Mouse (Mus musculus) kidney, embryonic 16.5 days (tissue): ENCODE data around the gene Ceacam18. TPM values are rescaled to one million over a fixed set of nuclear protein-coding genes. Genes with fewer than 3 reads are reported as not detected.
"Not testable (repeated sequence)": the region's sequence is repeated elsewhere in the genome, so short reads cannot be mapped to it uniquely, and the experiment has no call there.

ENCODE experiments used
- ATAC-seq: fragments of 200-750 bp; cut with Nextera tagmentation; 2 replicates; pipeline ENCODE4 v1.8.0; 2017; ENCODE audit warnings: moderate TSS enrichment; ENCODE audit not compliant: low FRiP score, low TSS enrichment
- H3K27ac ChIP-seq: fragments of 300-500 bp; sonication (generic); 2 replicates; pipeline ENCODE4 v1.5.1; 2014; ENCODE audit warnings: low read length
- H3K27me3 ChIP-seq: fragments of 300-500 bp; sonication (generic); 2 replicates; pipeline ENCODE4 v1.6.1; 2014; ENCODE audit warnings: low read length, control low read depth, mixed read lengths; ENCODE audit not compliant: insufficient read depth
- H3K36me3 ChIP-seq: fragments of 300-500 bp; sonication (generic); 2 replicates; pipeline ENCODE4 v1.6.1; 2014; ENCODE audit warnings: low read length, control low read depth, mixed read lengths; ENCODE audit not compliant: insufficient read depth
- H3K4me1 ChIP-seq: fragments of 300-500 bp; sonication (generic); 2 replicates; pipeline ENCODE4 v1.6.1; 2014; ENCODE audit warnings: low read length, control low read depth, mixed read lengths; ENCODE audit not compliant: insufficient read depth
- H3K4me2 ChIP-seq: fragments of 300-500 bp; sonication (generic); replicated peaks from 2 replicates; pipeline ENCODE4 v1.6.1; 2014; ENCODE audit warnings: low read depth, low read length
- H3K4me3 ChIP-seq: fragments of 300-500 bp; sonication (generic); 2 replicates; pipeline ENCODE4 v1.5.1; 2014; ENCODE audit warnings: mild to moderate bottlenecking, low read length
- H3K9ac ChIP-seq: fragments of 300-500 bp; sonication (generic); replicated peaks from 2 replicates; pipeline ENCODE4 v1.6.1; 2014; ENCODE audit warnings: low read length
- H3K9me3 ChIP-seq: fragments of 300-500 bp; sonication (generic); 2 replicates; pipeline ENCODE4 v1.6.1; 2016; ENCODE audit warnings: low read length, control low read depth
- WGBS: fragments of 180-500 bp; shearing (Covaris S2); extraction: QIAGEN DNeasy Blood & Tissue Kit; methylation state at CpG from one replicate; pipeline ENCODE4 v1.1.7; 2014; 5-methylcytosine and 5-hydroxymethylcytosine counted together
- polyA plus RNA-seq: library from polyadenylated mRNA; unstranded; fragments of >200 nt; fragmentation: Nextera tagmentation; extraction: Ambion mirVana; gene quantifications from 2 replicates; pipeline ENCODE4 v1.2.1, GENCODE M21; 2015

The Ceacam18 gene
- polyA plus RNA-seq, 1 experiment from 2014 or later, result not detected

GRCm38 (mm10) chr7:43660002-43660401 lies 25.5 kb downstream of the Ceacam18 start, which contains the start of gene Siglece:
TSS of gene Siglece (minus strand) at chr7:43660161.
- Histone ChIP-seq H3K4me3 (no peak within 1 kb of the TSS), H3K9ac (no peak within 1 kb of the TSS), H3K27me3 (no peaks in the 10 kb centered on the region), H3K36me3 (no peaks in the 10 kb centered on the region), H3K9me3 (no peaks in the 10 kb centered on the region), H3K4me2 (no peak within 1 kb of the TSS), H3K27ac (no peak within 1 kb of the TSS), H3K4me1 (no peaks in the 10 kb centered on the region)
- WGBS, result 65% methylated on average over 1 of the region's 1 CpGs
- ATAC-seq, result no peak

DNA sequence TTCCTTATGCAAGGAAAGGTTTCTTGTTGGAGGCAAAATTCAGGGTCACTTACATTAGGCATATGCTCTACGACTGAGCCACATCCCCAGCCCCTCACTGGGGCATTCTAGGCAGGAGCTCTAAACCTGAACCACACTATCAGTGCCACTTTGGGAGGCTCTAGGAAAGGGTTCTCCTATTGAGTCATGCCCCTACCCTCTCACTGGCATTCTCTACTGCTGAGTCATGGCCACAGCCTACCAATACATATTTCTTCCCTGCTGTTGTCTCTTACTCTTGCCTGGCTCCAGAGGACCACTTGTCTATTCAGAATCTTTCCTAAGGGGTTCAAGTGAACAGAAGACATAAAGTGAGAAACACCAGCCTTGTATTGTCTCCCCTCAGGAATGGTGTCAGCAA lies 28.3 kb downstream of the Ceacam18 start:
- Histone ChIP-seq H3K9ac (no peak overlapping the region), H3K4me1 (no peaks in the 10 kb centered on the region), H3K4me3 (no peak overlapping the region), H3K27ac (no peak overlapping the region), H3K4me2 (no peak overlapping the region), H3K9me3 (no peaks in the 10 kb centered on the region), H3K36me3 (no peaks in the 10 kb centered on the region), H3K27me3 (no peaks in the 10 kb centered on the region)
- WGBS, result 91% methylated on average over 1 of the region's 1 CpGs
- ATAC-seq, result no peak

DNA sequence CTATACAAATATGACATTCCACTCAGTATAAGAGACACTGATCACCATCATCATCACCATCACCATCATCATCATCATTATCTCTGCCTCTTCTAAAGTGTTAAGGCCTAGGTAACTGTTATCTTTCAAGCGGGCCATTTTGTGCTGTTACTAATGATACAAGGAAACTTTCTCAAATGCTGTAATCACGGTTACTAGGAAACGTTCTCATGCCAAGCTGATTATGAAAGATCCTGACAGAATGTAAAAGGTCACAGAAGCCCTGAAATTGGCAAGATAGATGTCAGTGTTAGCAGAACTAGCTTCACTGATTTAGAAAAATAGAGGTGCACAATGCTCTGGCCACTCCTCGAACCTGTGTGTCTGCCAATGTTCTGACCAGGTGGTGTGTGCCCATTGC lies 32.7 kb downstream of the Ceacam18 start:
- not testable (repeated sequence) for H3K27me3 ChIP-seq, H3K9ac ChIP-seq, H3K27ac ChIP-seq, H3K4me1 ChIP-seq, H3K4me2 ChIP-seq, ATAC-seq, H3K36me3 ChIP-seq, H3K9me3 ChIP-seq, H3K4me3 ChIP-seq
- WGBS, result 88% methylated on average over 4 of the region's 4 CpGs

DNA sequence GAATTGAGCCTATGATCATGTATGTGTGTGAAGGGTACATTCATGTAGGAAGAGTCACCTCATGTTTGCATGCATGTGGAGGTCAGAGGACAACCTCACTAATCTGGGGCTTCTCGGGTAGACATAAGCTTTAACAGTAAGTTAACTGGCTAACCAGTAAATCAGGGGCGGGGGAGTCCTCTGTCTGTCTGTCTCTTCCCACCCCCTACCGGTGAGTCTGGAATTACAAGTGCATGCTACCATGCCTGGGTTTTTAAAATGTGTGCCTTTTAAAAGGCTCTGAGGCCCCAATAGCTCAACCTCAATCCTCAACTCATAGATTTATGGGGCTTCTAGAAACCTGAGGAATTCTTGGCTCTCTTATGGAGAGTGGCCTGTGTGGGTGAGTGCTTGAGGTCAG lies 34.1 kb downstream of the Ceacam18 start:
- H3K9me3 ChIP-seq, result no peaks in the 10 kb centered on the region

DNA sequence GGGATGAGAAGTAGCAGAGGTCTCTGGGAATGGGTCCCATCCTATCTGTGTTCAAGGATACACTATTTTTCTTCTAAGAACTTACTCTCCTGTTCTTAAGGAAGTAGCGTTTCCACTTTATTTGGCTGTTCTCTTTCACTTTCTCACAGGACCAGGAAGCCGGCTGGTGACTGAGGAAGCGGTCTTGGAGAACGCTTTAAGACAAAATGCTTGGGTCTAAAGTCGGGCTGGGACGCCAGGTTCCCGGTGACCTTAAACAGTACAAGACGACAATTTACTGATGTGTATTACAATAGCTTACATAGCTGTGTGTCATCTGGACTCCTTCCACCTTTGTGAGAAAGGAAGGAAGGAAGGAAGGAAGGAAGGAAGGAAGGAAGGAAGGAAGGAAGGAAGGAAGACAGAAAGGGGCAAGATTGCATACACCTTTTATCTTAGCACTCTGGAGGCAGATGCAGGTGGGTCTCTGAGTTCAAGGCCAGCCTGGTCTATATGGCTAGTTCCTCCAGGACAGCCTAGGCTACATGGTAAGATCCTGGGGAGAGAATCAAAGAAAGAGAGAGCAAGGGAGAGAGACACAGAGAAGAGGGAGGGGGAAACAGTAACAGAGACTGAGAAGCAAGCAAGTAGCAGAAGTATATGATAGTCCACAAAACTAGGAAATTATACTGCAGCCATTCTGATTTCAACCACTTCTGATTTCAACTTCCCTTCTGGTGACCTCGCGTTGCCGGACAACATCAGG lies 36.7 kb downstream of the Ceacam18 start:
- 71% methylated on average over 11 of the region's 11 CpGs for WGBS
- Histone ChIP-seq H3K36me3 (peaks cover 25% of the 10 kb centered on the region), H3K9ac (peak overlapping the region; percentile 61), H3K4me1 (peaks cover 8% of the 10 kb centered on the region), H3K9me3 (0 out of 2 replicates have a peak, but pooled peaks cover under 1% of the 10 kb centered on the region), H3K27ac (no peak overlapping the region), H3K4me2 (peak overlapping the region; percentile 46), H3K4me3 (peak overlapping the region; percentile 67), H3K27me3 (no peaks in the 10 kb centered on the region)
- peak; percentile 50 for ATAC-seq

More for the DNA sequence above, 34.1 kb downstream of the Ceacam18 start:
- Histone ChIP-seq H3K9ac (no peak overlapping the region), H3K27ac (no peak overlapping the region), H3K4me1 (peaks cover 8% of the 10 kb centered on the region), H3K27me3 (no peaks in the 10 kb centered on the region), H3K4me2 (no peak overlapping the region), H3K36me3 (no peaks in the 10 kb centered on the region), H3K4me3 (no peak overlapping the region)
- no peak for ATAC-seq
- 16% methylated on average over 3 of the region's 3 CpGs for WGBS

DNA sequence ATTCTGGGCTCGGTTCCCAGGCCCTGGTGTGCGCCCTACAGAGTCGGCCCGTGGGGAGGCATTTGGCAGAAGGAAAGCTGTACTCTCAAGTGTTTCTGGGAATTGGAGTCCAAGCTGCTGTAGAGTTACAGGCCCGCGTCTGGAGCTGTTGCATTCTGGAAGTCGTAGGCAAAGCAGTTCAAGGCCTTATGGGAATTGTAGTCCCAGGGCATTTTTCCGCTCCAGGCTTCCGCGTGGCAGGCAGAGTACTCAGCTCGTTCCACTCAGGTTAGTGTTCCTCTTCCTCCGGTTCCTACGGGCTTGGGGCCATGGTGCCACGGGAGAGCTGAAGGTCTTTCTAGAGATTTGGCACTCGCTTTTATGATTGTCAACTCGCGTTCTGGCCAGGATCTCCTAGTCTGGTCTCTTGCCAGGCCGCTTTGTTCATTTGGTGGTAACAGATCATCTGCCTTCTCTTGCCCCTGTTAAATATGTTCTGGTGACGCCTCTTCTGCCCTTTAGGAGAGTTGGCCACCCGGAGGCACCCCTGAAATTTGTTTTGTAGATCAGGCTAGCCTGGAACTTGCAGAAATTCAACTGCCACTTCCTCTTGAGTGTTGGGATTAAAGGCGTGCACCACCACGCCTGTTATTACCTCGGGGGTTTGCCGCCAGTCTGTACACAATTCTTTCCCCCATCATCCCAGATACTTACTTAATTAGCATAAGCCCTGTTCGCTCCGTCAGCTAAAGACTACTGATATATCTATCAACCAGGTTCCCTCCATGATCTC lies 37.5 kb downstream of the Ceacam18 start, which contains the start of gene Ctu1:
TSS of gene Ctu1 (plus strand) at position 208 of the 772 bp plus-strand sequence.
- Histone ChIP-seq H3K9ac (peak within 1 kb of the TSS; percentile 76), H3K4me3 (peak within 1 kb of the TSS; percentile 67), H3K27me3 (no peaks in the 10 kb centered on the region), H3K4me1 (peaks cover 8% of the 10 kb centered on the region), H3K9me3 (0 out of 2 replicates have a peak, but pooled peaks cover 5% of the 10 kb centered on the region), H3K4me2 (peak within 1 kb of the TSS; percentile 84), H3K27ac (peak within 1 kb of the TSS; percentile 71), H3K36me3 (peaks cover 32% of the 10 kb centered on the region)
- ATAC-seq, result peak; percentile 96
- WGBS, result under 1% methylated on average over 26 of the region's 26 CpGs

- peak overlapping the region; percentile 76 for H3K9ac ChIP-seq
- peak overlapping the region; percentile 84 for H3K4me2 ChIP-seq
- 0 out of 2 replicates have a peak, but pooled peaks cover 5% of the 10 kb centered on the region for H3K9me3 ChIP-seq
- peak overlapping the region; percentile 67 for H3K4me3 ChIP-seq
- peaks cover 40% of the 10 kb centered on the region for H3K36me3 ChIP-seq
- H3K4me1 ChIP-seq, result peaks cover 8% of the 10 kb centered on the region
- ATAC-seq, result peak; percentile 4; the same call in 1 of the 2 replicates
- no peaks in the 10 kb centered on the region for H3K27me3 ChIP-seq
- WGBS, result 4% methylated on average over 10 of the region's 10 CpGs
- peak overlapping the region; percentile 71 for H3K27ac ChIP-seq
Measured at GRCm38 (mm10) chr7:43672581-43673260, 38.2 kb downstream of the Ceacam18 start.

DNA sequence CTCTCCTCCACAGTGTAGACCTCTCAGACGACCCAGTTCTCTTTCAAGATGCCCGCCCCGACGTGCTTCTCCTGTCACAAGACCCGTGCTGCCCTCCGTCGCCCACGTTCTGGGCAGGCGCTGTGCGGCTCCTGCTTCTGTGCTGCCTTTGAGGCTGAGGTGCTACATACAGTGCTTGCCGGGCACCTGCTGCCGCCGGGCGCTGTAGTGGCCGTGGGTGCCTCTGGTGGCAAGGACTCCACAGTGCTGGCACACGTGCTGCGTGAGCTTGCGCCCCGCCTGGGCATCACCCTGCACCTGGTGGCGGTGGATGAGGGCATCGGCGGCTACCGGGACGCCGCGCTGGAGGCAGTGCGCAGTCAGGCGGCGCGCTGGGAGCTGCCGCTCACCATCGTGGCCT lies 40.6 kb downstream of the Ceacam18 start:
- WGBS, result 96% methylated on average over 24 of the region's 32 CpGs
- H3K4me2 ChIP-seq, result no peak overlapping the region
- no peak overlapping the region for H3K27ac ChIP-seq
- 0 out of 2 replicates have a peak, but pooled peaks cover 5% of the 10 kb centered on the region for H3K9me3 ChIP-seq
- H3K36me3 ChIP-seq, result peaks cover 47% of the 10 kb centered on the region
- no peak overlapping the region for H3K9ac ChIP-seq
- no peak for ATAC-seq
- no peak overlapping the region for H3K4me3 ChIP-seq
- H3K27me3 ChIP-seq, result no peaks in the 10 kb centered on the region
- H3K4me1 ChIP-seq, result peaks cover 8% of the 10 kb centered on the region

DNA sequence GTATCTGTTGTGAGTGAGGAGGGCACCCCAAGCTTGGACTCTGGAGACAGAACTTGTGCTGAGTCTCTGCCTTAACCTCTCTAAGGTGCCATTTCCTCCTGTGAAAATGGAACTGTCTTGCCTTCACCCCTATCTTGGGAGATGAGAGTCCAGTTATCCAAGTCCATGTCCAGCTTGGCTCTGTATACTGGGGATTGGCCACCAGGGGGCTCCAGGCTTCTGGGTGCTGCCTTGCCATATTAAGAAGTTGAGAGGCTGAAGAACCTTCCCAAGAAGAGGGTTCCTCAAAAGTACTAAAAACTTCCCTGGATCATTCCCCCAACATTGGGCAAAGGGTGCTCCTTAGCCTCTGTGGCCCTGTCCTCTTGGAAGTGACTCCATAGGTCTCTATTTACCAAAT lies 44.0 kb downstream of the Ceacam18 start:
- H3K9ac ChIP-seq, result no peak overlapping the region
- no peak for ATAC-seq

More for the DNA sequence above, 44.0 kb downstream of the Ceacam18 start:
- Histone ChIP-seq H3K4me3 (no peak overlapping the region), H3K4me1 (no peaks in the 10 kb centered on the region), H3K36me3 (peaks cover 47% of the 10 kb centered on the region), H3K9me3 (0 out of 2 replicates have a peak, but pooled peaks cover 5% of the 10 kb centered on the region), H3K4me2 (no peak overlapping the region), H3K27ac (no peak overlapping the region), H3K27me3 (no peaks in the 10 kb centered on the region)
